Mouse (Mus musculus) inflammation-experienced regulatory T-cells, adult 16 weeks (primary cell): ENCODE results near the gene 4930432K21Rik. TPM values are rescaled to one million over a fixed set of nuclear protein-coding genes. Genes with fewer than 3 reads are reported as not detected.

ENCODE experiments used
- polyA plus RNA-seq: library from polyadenylated mRNA; unstranded; fragments of 100-300 nt; shearing (Covaris generic); gene quantifications from one replicate; pipeline ENCODE4 v1.2.1, GENCODE M21; 2017

4930432K21Rik gene
- polyA plus RNA-seq: 2.4 TPM

GRCm38 (mm10) chr8:84147769-84148530 lies at the start of gene 4930432K21Rik, which contains the start of gene Cc2d1a:
Gene 4930432K21Rik, plus strand, starts transcription at chr8:84148025.
Gene Cc2d1a, minus strand, starts transcription at chr8:84147936.

GRCm38 (mm10) chr8:84104697-84105609 lies 42.9 kb upstream of the 4930432K21Rik start, which contains the start of gene Dcaf15:
Gene Dcaf15, minus strand, starts transcription at chr8:84104768.

GRCm38 (mm10) chr8:84125656-84126055 lies 22.2 kb upstream of the 4930432K21Rik start, which contains the start of gene Podnl1:
Gene Podnl1, plus strand, starts transcription at chr8:84125989.

DNA sequence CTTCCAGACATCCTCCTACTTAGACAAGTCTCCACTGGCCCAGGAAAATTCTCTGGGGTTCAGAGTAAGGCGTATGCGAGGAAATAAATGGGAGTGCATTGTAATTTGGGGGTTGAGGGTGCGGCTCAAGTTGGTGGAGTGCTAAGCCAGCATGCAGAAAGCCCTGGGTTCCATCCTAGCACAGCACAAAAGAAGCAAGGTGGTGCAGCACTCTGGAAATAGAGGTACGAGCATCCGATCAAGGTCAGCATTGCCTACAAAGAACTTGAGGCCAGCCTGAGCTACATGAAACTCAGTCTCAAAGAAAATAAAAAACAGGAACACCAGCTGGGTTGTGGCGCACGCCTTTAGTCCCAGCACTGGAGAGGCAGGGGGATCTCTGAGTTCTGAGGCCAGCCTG lies 37.3 kb downstream of the 4930432K21Rik start, which contains the start of gene Nanos3:
Gene Nanos3, minus strand, starts transcription at position 101 of the 400 bp plus-strand sequence.

Other genes with a start within 250 kb of the 4930432K21Rik start
- 3.2 TPM for gene Adgrl1, start 247.9 kb upstream of the 4930432K21Rik start, polyA plus RNA-seq
- 0.94 TPM for gene Gm10644, start 192.8 kb upstream of the 4930432K21Rik start, polyA plus RNA-seq
- 26.9 TPM for gene Asf1b, start 192.5 kb upstream of the 4930432K21Rik start, polyA plus RNA-seq
- 2.1 TPM for gene Prkaca, start 175.0 kb upstream of the 4930432K21Rik start, polyA plus RNA-seq
- gene Samd1, start 150.4 kb upstream of the 4930432K21Rik start, polyA plus RNA-seq: 1.5 TPM
- 1.2 TPM for gene 1700067K01Rik, start 146.5 kb upstream of the 4930432K21Rik start, polyA plus RNA-seq
- 1.0 TPM for gene 2210011C24Rik, start 135.9 kb upstream of the 4930432K21Rik start, polyA plus RNA-seq
- gene Palm3, start 126.6 kb upstream of the 4930432K21Rik start, polyA plus RNA-seq: 4.5 TPM
- 435 TPM for gene Il27ra, start 105.4 kb upstream of the 4930432K21Rik start, polyA plus RNA-seq
- 136 TPM for gene Rln3, start 103.0 kb upstream of the 4930432K21Rik start, polyA plus RNA-seq
- gene Gm10643, start 82.9 kb upstream of the 4930432K21Rik start, polyA plus RNA-seq: 0.98 TPM
- gene Rfx1, start 81.2 kb upstream of the 4930432K21Rik start, polyA plus RNA-seq: 45.8 TPM
- gene Dcaf15, start 43.3 kb upstream of the 4930432K21Rik start, polyA plus RNA-seq: 28.9 TPM
- 24.7 TPM for gene Podnl1, start 22.0 kb upstream of the 4930432K21Rik start, polyA plus RNA-seq
- gene Cc2d1a, start 89 bp upstream of the 4930432K21Rik start, polyA plus RNA-seq: 63.0 TPM
- gene Nanos3, start 37.2 kb downstream of the 4930432K21Rik start, polyA plus RNA-seq: not detected
- gene Zswim4, start 89.0 kb downstream of the 4930432K21Rik start, polyA plus RNA-seq: 7.1 TPM
- 255 TPM for gene D8Ertd738e, start 101.7 kb downstream of the 4930432K21Rik start, polyA plus RNA-seq
- 30.3 TPM for gene Mri1, start 109.3 kb downstream of the 4930432K21Rik start, polyA plus RNA-seq
- 43.7 TPM for gene Ccdc130, start 122.4 kb downstream of the 4930432K21Rik start, polyA plus RNA-seq
- 8.8 TPM for gene Cacna1a, start 240.4 kb downstream of the 4930432K21Rik start, polyA plus RNA-seq